Mouse (Mus musculus) heart, adult 9 months (tissue): ENCODE measurements around the gene Abhd6.
"Not testable (repeated sequence)": the region's sequence is repeated elsewhere in the genome, so short reads cannot be mapped to it uniquely, and the experiment has no call there.

Experiments used
- DNase-seq, 2 experiments: peaks; one replicate each; pipeline ENCODE4 v3.0.0; 2022; ENCODE audit warnings: low spot score in 2 of 2

The Abhd6 gene

GRCm38 (mm10) chr14:7999030-7999429, 3.7 kb upstream of the Abhd6 start:
- no peak for DNase-seq

- no peak for DNase-seq
Observed at GRCm38 (mm10) chr14:7999435-7999834, 3.3 kb upstream of the Abhd6 start.

GRCm38 (mm10) chr14:8000247-8000646, 2.5 kb upstream of the Abhd6 start:
- no peak for DNase-seq

- DNase-seq, result no peak
Observed at GRCm38 (mm10) chr14:8000831-8001685, 1.6 kb upstream of the Abhd6 start.

- DNase-seq, result peak in 1 of 2 experiments; percentile 36
Observed at GRCm38 (mm10) chr14:8003093-8003670, 480 bp downstream of the Abhd6 start.

- DNase-seq, result no peak
Observed at GRCm38 (mm10) chr14:8003727-8004670, 1.3 kb downstream of the Abhd6 start.

- not testable (repeated sequence) for DNase-seq
Observed at GRCm38 (mm10) chr14:8006061-8006460, 3.4 kb downstream of the Abhd6 start.

GRCm38 (mm10) chr14:8007084-8007483, 4.4 kb downstream of the Abhd6 start:
- no peak for DNase-seq

GRCm38 (mm10) chr14:8007486-8007885, 4.8 kb downstream of the Abhd6 start:
- DNase-seq, result no peak

- DNase-seq, result no peak
Observed at GRCm38 (mm10) chr14:8007923-8008322, 5.2 kb downstream of the Abhd6 start.

- DNase-seq, result no peak
Observed at GRCm38 (mm10) chr14:8011297-8011696, 8.6 kb downstream of the Abhd6 start.

GRCm38 (mm10) chr14:8011938-8012337, 9.2 kb downstream of the Abhd6 start:
- no peak for DNase-seq

- DNase-seq, result no peak
Observed at GRCm38 (mm10) chr14:8015756-8016155, 13.1 kb downstream of the Abhd6 start.

GRCm38 (mm10) chr14:8016276-8016675, 13.6 kb downstream of the Abhd6 start:
- DNase-seq, result no peak

- no peak for DNase-seq
Observed at GRCm38 (mm10) chr14:8016951-8017350, 14.2 kb downstream of the Abhd6 start.

- DNase-seq, result no peak
Observed at GRCm38 (mm10) chr14:8020011-8020410, 17.3 kb downstream of the Abhd6 start.

GRCm38 (mm10) chr14:8020546-8020945, 17.8 kb downstream of the Abhd6 start:
- DNase-seq, result no peak

- DNase-seq, result no peak
Observed at GRCm38 (mm10) chr14:8024469-8024868, 21.8 kb downstream of the Abhd6 start.

GRCm38 (mm10) chr14:8024936-8025335, 22.2 kb downstream of the Abhd6 start:
- DNase-seq, result no peak

GRCm38 (mm10) chr14:8026769-8027531, 24.2 kb downstream of the Abhd6 start:
- DNase-seq, result no peak

- DNase-seq, result no peak
Observed at GRCm38 (mm10) chr14:8028086-8028485, 25.4 kb downstream of the Abhd6 start.
